Mouse (Mus musculus) lung, adult 10 weeks (tissue): ENCODE results near the gene Gm6882. TPM values are rescaled to one million over a fixed set of nuclear protein-coding genes. Genes with fewer than 3 reads are reported as not detected.

ENCODE experiments used
- polyA plus RNA-seq: library from polyadenylated mRNA; stranded (reverse); fragments of 350-450 nt; fragmentation: Illumina TruSeq; extraction: RNeasy Lipid Tissue Mini Kit (QIAGEN cat#74804); gene quantifications from one replicate; pipeline ENCODE4 v1.2.3, GENCODE M21; 2014; ENCODE audit warnings: low read depth, low replicate concordance; ENCODE audit not compliant: insufficient read depth

Gm6882 gene
- not detected for polyA plus RNA-seq

GRCm38 (mm10) chr7:21432645-21433044 lies at the start of gene Gm6882:
Gene Gm6882, minus strand, starts transcription at chr7:21432745.

Other genes with a start within 250 kb of the Gm6882 start
- gene Gm5157, start 242.3 kb downstream of the Gm6882 start, polyA plus RNA-seq = not detected
- not detected for gene Vmn1r124, start 172.1 kb downstream of the Gm6882 start, polyA plus RNA-seq
- not detected for gene Vmn1r125, start 160.6 kb downstream of the Gm6882 start, polyA plus RNA-seq
- not detected for gene Vmn1r126, start 131.3 kb downstream of the Gm6882 start, polyA plus RNA-seq
- gene Vmn1r127, start 112.9 kb downstream of the Gm6882 start, polyA plus RNA-seq = not detected
- gene Vmn1r128, start 83.4 kb downstream of the Gm6882 start, polyA plus RNA-seq = not detected
- gene Vmn1r129, start 71.5 kb downstream of the Gm6882 start, polyA plus RNA-seq = not detected
- gene Vmn1r130, start 79.0 kb upstream of the Gm6882 start, polyA plus RNA-seq = not detected
- not detected for gene Vmn1r131, start 113.3 kb upstream of the Gm6882 start, polyA plus RNA-seq
- gene Vmn1r132, start 181.3 kb upstream of the Gm6882 start, polyA plus RNA-seq = not detected